Mouse (Mus musculus) induced T-regulatory cell, adult 2 months (primary cell): ENCODE data around the gene Fads1.
A peak's percentile ranks its signal among the peaks of the same experiment; 100 is the strongest.

ENCODE experiments used
- DNase-seq: peaks from one replicate; pipeline ENCODE4 v3.0.0-alpha.2; 2012; ENCODE audit warnings: low read depth

The Fads1 gene

GRCm38 (mm10) chr19:10210885-10211284 is 28.2 kb downstream of the Fads1 start:
- DNase-seq: no peak

DNA sequence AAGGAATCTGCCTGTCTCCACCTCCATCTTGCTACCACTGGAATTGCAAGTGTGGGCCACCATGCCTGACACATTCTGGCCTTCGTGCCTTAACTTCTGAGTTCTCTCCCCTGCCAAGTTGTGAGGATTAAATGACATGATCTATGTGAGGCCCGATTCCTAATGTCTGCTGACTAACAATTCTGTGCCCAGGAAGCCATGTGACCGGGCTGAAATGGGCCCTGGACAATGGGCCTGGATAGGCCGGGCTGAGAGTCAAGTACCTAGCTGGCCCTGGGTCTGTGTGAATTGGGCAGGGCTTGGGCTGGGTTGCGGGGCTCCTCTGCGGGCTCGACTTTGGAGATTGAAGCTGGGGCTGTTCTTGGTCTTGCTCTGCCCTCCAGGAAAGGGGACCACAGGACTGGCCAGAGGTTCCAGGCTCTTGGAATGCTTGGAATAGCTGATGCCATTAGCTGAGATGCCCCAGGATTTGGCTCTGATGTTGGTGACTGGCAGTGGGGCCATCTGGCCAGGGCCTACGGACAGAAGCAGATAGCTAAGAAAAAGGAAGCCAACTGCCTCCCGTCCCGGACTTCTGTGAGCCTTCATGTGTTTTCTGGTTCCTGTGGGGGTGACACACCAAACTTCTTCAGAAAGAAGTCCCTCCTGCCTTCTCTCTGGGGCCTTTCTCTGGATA is 31.2 kb downstream of the Fads1 start:
- DNase-seq: no peak

GRCm38 (mm10) chr19:10216101-10216500 is 33.4 kb downstream of the Fads1 start:
- no peak for DNase-seq

DNA sequence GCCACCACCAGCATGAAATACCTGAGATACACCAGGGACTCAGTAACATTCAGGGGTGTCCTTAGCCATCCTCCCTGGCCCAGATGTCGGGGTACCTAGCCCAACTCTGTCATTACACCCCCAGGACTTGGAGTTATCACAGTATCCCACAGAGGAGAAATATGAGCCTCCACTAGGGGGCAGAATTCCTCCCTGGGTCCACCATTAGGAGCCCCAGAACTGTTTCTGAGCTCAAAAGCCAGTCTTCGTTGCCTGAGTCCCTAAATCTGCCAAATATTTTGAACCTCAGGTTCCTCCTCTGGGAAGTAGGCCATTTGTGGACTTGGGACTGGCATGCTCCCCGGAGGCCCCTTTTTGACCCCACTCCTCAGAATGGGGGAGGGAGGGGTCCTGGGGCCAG is 36.4 kb downstream of the Fads1 start:
- peak; percentile 66 for DNase-seq

- DNase-seq: no peak
These were observed 36.9 kb downstream of the Fads1 start for GRCm38 (mm10) chr19:10219593-10219992.

- no peak for DNase-seq
These were observed 38.9 kb downstream of the Fads1 start for GRCm38 (mm10) chr19:10221585-10221984.

GRCm38 (mm10) chr19:10222656-10223055 is 40.0 kb downstream of the Fads1 start:
- no peak for DNase-seq

- no peak for DNase-seq
These were observed 40.9 kb downstream of the Fads1 start for GRCm38 (mm10) chr19:10223561-10223960.

GRCm38 (mm10) chr19:10224637-10225453 is 42.2 kb downstream of the Fads1 start:
- no peak for DNase-seq

- DNase-seq: no peak
These were observed 43.1 kb downstream of the Fads1 start for GRCm38 (mm10) chr19:10225767-10226166.

DNA sequence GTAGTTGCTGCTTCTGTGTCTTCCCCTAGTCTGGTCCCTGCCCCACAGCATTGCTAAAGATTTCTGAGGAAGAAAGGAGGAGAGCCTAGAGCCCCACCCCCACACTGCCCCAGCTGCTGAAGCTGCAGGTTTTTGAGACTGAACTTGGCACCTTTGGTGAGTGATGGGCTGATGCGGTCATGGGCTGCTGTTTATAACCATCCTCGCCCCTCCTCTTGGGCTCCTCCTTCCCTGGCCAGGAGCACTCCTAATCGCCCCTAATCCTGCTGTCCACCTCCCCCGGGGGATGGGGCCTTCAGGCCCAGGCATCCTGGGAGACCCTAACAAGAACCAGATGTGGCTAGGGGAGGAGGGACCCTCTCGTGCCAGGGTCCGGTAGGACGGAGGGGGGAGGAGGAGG is 48.3 kb downstream of the Fads1 start:
- DNase-seq: no peak

DNA sequence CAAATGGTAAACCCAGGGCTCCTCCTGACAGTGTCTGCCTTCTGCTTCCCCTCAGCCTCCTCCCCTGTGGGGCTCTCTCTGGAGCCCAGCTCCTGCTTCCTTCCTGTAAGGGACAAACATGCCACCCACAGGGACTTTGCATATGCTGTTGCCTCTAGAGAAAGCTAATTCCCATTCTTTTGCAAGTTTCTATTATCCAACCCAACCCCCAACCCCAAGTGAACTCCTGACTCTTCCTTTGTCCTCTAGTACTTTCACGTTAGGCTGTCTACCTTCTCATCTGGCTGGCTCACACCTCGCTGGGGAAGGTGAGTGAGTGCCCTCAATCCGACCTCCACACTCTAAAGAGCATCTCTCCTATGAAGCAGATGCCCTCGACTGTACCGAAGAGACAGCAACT is 49.2 kb downstream of the Fads1 start:
- DNase-seq: no peak

DNA sequence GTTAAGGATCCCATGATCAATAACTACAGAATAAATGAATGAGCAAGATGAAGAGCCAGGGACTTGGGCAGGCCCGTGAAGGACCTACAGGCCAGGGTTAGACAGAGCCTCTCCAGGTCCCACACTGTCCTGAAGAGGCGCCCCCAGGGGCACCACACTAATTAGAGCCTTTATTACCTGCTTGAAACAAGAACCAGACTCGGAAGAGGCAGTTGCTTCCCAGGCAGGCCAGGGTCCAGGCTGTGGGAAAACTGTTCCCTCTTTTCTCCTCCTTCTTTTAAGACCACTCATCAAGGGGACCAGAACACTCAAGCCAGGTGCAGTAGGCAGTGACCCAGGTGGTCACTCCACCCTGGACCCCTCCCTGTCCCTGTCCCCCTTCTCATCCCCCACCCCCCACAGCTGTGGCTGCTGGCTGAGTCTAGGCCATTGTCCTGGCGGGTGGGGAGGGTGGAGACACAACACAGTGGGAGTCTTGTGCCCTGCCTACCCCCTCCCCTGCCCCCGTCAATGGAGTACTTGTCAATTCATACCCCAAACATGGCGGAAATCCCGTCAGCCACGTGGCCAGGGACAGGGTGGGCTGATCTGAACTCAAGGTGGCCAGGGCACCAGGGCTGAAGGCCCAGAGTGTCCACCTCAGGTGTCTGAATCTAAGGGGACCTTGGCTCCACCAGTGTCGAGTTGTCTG is 49.8 kb downstream of the Fads1 start:
- no peak for DNase-seq

DNA sequence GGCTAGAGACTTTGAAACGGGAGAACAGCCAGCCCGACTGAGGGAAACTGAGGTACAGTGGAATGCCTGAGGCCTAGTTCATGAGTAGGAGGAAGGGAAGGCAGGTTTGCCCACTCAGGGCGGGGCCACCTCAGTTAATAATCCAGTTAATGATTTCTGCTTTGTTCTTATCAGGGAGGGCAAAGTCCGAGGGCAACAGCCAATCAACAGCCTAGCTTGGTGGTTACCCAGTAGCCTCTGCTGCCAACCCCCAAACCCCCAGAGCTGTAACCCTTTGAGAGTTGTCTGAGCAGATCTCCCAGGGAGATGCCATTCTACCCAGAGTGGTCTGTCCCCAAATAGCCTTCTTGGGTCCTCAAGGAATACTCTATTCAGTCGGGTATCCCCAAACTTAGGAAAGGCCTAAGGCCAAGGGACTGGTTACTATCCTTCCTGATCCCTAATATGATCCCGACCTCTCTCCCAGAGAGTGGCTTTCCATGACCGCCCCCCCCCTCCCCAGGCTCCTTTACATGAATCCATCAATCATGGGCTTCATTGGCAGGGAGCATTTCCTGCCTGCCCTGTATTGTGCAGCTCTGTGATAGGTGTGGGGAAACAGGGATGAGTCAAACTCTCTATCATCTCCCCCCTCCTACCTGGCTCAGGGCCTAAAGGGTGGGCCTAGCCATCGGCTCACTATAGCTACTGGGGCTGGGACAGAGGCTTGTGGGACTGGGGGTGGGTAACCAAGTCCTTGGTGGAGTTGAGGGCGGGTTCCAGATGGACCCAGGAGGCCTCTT is 53.3 kb downstream of the Fads1 start:
- no peak for DNase-seq

GRCm38 (mm10) chr19:10238477-10238876 is 55.8 kb downstream of the Fads1 start:
- DNase-seq: no peak

DNA sequence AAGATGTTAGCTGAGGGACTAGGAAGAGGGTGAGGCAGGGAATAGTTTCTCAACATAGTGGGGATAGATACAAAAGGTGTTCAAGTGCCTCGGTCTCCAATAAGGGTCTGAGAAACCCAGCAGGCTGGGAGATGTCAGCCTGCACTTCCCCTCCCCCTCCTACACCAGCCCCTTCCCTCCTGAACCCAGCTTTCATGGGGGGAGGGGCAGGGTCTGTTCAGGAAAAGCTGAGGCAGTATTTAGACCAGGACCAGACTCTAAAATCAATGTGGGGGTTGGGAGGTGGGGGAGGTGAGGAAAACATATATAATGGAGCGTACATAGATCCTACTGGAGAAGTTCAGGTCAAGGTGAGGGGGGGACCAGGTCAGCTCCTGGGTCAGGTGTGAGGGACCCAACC is 56.7 kb downstream of the Fads1 start:
- DNase-seq: no peak

DNA sequence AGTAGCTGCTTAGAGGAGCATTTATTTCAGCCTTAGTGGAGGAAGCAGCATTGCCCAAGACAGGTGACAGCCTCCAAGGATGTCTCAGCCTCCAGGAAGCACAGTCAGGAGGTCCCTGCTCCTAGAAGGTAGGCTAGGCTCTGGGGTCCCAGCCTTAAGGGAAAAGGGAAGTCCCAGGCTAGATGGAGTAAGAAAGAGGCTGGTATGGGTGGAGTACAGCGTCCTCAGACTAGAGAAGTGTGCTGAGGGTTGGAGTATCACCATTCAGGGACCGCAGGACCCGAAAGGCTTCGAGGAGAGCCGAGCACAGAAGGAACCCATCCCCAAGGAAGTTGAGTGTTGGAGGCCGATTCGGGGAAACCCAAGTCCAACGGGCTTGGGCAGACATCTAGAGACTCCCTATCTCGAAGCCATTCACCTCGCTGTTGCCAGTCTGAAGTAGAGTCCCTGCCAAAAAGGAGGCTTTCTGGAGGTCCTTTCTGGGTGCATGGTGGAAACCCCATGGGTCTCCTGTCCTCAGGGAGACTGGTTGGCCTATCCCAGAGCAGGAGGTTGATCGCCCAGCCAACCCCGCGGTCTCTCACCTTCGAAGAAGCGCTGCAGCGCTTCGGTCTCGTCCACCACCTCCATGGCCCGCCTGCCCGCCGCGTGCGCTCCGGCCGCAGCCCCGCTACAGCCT is 57.4 kb downstream of the Fads1 start:
- peak; percentile 13 for DNase-seq

GRCm38 (mm10) chr19:10240654-10241305 is 58.1 kb downstream of the Fads1 start, which contains the start of gene Myrf:
TSS of gene Myrf (minus strand) at chr19:10240748.
- peak; percentile 79 for DNase-seq

DNA sequence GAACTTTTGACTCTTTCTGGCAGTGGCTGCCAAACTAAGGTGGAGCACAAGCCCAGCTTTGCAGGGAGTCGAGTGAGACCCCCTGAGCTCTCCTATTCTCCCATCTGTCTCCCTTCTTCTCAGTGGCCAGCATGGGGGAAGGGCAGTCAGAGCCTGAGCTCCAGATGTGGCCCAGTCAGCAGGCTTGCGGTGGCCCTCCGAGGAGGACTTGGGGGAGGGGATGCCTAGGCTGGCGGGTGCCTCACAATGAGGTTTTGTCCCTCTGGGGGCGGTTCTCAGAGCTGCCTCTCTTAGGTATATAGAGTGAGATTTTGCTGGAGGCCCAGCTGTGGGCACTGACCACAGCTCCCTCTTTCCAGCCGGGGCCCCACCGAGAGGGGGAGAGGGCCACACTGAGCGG is 60.2 kb downstream of the Fads1 start:
- no peak for DNase-seq

DNA sequence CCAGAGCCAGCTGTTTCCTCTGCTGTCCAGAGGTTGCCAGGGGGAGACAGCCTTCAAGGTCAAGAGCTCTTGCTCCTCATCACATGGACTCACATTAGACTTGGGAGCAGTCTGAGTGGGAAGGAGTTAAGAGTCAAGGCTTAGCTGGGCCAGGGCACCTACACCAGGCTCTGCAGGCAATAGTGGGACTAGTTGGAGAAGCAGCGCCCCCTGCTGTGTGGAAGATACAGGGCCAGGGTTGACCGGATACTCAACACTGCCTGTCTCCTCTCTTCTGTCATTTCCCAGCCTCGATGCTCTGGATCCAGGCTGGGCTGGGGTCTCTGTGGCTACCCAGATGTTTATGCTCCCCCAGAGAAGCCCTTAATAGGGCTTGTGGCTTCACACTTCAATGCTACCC is 61.5 kb downstream of the Fads1 start:
- peak; percentile 43 for DNase-seq
